Mouse (Mus musculus): ENCODE measurements around the gene Anks3. TPM values are rescaled to one million over a fixed set of nuclear protein-coding genes. Genes with fewer than 3 reads are reported as not detected.

The Anks3 gene
- polyA plus RNA-seq, 1 experiment from 2014 or later: 64.0 TPM

DNA sequence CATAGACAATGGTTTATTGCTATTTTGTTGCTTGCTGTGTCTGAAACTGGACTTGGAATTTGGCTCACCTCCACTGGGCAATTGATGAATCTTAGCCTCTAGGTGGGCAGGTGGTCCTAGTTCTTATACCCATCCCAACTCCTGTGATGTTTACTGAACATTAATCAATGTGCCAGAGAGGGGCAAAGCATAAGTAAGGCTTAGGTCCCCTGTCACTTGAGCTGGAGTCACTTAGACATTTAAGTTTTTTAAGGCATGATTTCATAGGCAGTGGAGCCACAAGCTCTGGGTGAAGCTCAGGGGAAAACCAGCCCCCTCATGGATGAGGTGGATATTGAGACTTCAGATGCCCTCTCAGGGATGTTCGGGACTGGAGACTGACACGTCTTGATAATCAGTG lies 25.5 kb downstream of the Anks3 start, which contains the start of gene Nudt16l1:
Gene Nudt16l1 (plus strand): TSS at position 301 of the 400 bp plus-strand sequence.
- Histone ChIP-seq H3K4me3 (peak within 1 kb of the TSS; percentile 94), H3K9me3 (no peaks in the 10 kb centered on the region), H3K4me1 (replicated peaks) (peaks cover 24% of the 10 kb centered on the region), H3K36me3 (peaks cover 80% of the 10 kb centered on the region), H3K27me3 (no peaks in the 10 kb centered on the region), H3K4me2 (peak within 1 kb of the TSS; percentile 94), H3K27ac (replicated peaks) (peak within 1 kb of the TSS; percentile 90), H3K9ac (peak within 1 kb of the TSS; percentile 96)
- WGBS: 7% methylated on average over 2 of the region's 2 CpGs
- ATAC-seq (ENCODE audit: low read depth): peak; percentile 9; the same call in 1 of the 2 replicates

GRCm38 (mm10) chr16:4937351-4938190 lies 26.4 kb downstream of the Anks3 start:
- no peaks in the 10 kb centered on the region for H3K9me3 ChIP-seq
- no peak for ATAC-seq (ENCODE audit: low read depth)
- peaks cover 24% of the 10 kb centered on the region for H3K4me1 ChIP-seq (replicated peaks)
- whole genome bisulfite sequencing: 94% methylated on average over 8 of the region's 8 CpGs
- no peak overlapping the region for H3K4me2 ChIP-seq
- no peaks in the 10 kb centered on the region for H3K27me3 ChIP-seq
- H3K9ac ChIP-seq: no peak overlapping the region
- H3K4me3 ChIP-seq: no peak overlapping the region
- peaks cover 80% of the 10 kb centered on the region for H3K36me3 ChIP-seq
- H3K27ac ChIP-seq (replicated peaks): no peak overlapping the region

GRCm38 (mm10) chr16:4935931-4936703 lies 27.9 kb downstream of the Anks3 start:
- no peaks in the 10 kb centered on the region for H3K9me3 ChIP-seq

GRCm38 (mm10) chr16:4935430-4935829 lies 28.6 kb downstream of the Anks3 start:
- no peak for ATAC-seq (ENCODE audit: low read depth)
- Histone ChIP-seq H3K27ac (replicated peaks) (no peak overlapping the region), H3K4me2 (no peak overlapping the region), H3K9me3 (no peaks in the 10 kb centered on the region), H3K27me3 (no peaks in the 10 kb centered on the region), H3K4me1 (replicated peaks) (peaks cover 18% of the 10 kb centered on the region), H3K9ac (no peak overlapping the region), H3K36me3 (peaks cover 80% of the 10 kb centered on the region), H3K4me3 (no peak overlapping the region)
- WGBS: 97% methylated on average over 31 of the region's 31 CpGs

More at GRCm38 (mm10) chr16:4935931-4936703, 27.9 kb downstream of the Anks3 start:
- Histone ChIP-seq H3K4me1 (replicated peaks) (peaks cover 24% of the 10 kb centered on the region), H3K27me3 (no peaks in the 10 kb centered on the region), H3K36me3 (peaks cover 80% of the 10 kb centered on the region), H3K9ac (no peak overlapping the region), H3K4me2 (no peak overlapping the region), H3K4me3 (no peak overlapping the region), H3K27ac (replicated peaks) (0 out of 2 replicates have a peak overlapping the region, but pooled peaks have one; percentile 9)
- ATAC-seq (ENCODE audit: low read depth): no peak
- WGBS: 88% methylated on average over 10 of the region's 10 CpGs

DNA sequence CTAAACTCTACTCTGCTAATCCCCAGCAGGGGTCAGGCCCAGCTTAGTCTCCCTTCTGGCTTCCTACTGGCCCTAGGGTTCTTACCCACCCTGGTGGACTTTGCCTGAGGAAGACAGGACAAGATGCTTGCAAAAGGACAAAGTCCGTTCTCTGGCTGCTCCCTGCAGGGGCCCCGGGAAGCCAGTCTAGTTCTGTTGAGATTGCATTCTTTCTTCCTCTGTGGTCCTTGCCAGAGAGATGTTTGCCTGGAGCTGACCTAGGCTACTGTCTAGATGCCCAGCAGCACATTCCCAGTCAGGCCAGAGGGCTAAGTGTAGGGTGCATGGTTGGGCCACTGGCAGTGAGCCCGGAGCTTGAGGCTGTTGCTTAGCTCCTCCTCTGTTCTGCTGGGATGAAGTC lies 31.6 kb downstream of the Anks3 start:
- Histone ChIP-seq H3K36me3 (peaks cover 100% of the 10 kb centered on the region), H3K4me2 (no peak overlapping the region), H3K4me1 (replicated peaks) (no peaks in the 10 kb centered on the region), H3K9ac (no peak overlapping the region), H3K4me3 (no peak overlapping the region), H3K27ac (replicated peaks) (no peak overlapping the region), H3K27me3 (no peaks in the 10 kb centered on the region), H3K9me3 (no peaks in the 10 kb centered on the region)
- 86% methylated on average over 3 of the region's 3 CpGs for WGBS
- no peak for ATAC-seq (ENCODE audit: low read depth)

- no peaks in the 10 kb centered on the region for H3K9me3 ChIP-seq
- no peak overlapping the region for H3K4me2 ChIP-seq
- ATAC-seq (ENCODE audit: low read depth): no peak
- no peaks in the 10 kb centered on the region for H3K27me3 ChIP-seq
- WGBS: 91% methylated on average over 2 of the region's 2 CpGs
- H3K27ac ChIP-seq (replicated peaks): no peak overlapping the region
- peaks cover 100% of the 10 kb centered on the region for H3K36me3 ChIP-seq
- no peaks in the 10 kb centered on the region for H3K4me1 ChIP-seq (replicated peaks)
- H3K4me3 ChIP-seq: no peak overlapping the region
- no peak overlapping the region for H3K9ac ChIP-seq
These were observed 35.5 kb downstream of the Anks3 start for GRCm38 (mm10) chr16:4928474-4928873.

GRCm38 (mm10) chr16:4927967-4928366 lies 36.0 kb downstream of the Anks3 start:
- 96% methylated on average over 7 of the region's 7 CpGs for WGBS
- H3K9me3 ChIP-seq: no peaks in the 10 kb centered on the region
- no peak overlapping the region for H3K4me2 ChIP-seq
- no peak overlapping the region for H3K27ac ChIP-seq (replicated peaks)
- H3K4me1 ChIP-seq (replicated peaks): no peaks in the 10 kb centered on the region
- no peak for ATAC-seq (ENCODE audit: low read depth)
- peaks cover 100% of the 10 kb centered on the region for H3K36me3 ChIP-seq
- H3K9ac ChIP-seq: no peak overlapping the region
- H3K27me3 ChIP-seq: no peaks in the 10 kb centered on the region
- no peak overlapping the region for H3K4me3 ChIP-seq

- no peak overlapping the region for H3K4me3 ChIP-seq
- ATAC-seq (ENCODE audit: low read depth): no peak
These were observed 40.0 kb downstream of the Anks3 start for GRCm38 (mm10) chr16:4923996-4924395.

DNA sequence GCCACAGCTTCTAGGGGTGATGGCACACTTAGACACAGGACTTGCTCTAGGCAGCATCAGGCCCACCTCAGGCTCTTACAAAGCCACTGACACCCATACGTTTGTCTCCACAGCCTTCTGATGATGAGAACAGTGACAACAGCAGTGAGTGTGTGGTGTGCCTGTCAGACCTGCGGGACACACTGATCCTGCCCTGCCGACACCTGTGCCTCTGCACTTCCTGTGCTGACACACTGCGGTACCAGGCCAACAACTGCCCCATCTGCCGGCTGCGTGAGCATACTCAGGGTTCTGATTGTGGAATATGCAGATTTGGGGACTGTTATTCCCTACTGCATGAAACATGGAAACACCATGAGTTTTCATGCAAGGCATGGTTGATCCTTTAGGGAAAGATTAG lies 41.5 kb downstream of the Anks3 start:
- WGBS: 95% methylated on average over 6 of the region's 6 CpGs
- H3K27me3 ChIP-seq: no peaks in the 10 kb centered on the region
- peaks cover 92% of the 10 kb centered on the region for H3K36me3 ChIP-seq
- H3K27ac ChIP-seq (replicated peaks): no peak overlapping the region
- no peaks in the 10 kb centered on the region for H3K4me1 ChIP-seq (replicated peaks)
- no peak overlapping the region for H3K4me2 ChIP-seq
- H3K9ac ChIP-seq: no peak overlapping the region
- no peaks in the 10 kb centered on the region for H3K9me3 ChIP-seq
- ATAC-seq (ENCODE audit: low read depth): no peak
- H3K4me3 ChIP-seq: no peak overlapping the region

More at GRCm38 (mm10) chr16:4923996-4924395, 40.0 kb downstream of the Anks3 start:
- 95% methylated on average over 5 of the region's 5 CpGs for WGBS
- H3K4me2 ChIP-seq: no peak overlapping the region
- peaks cover 93% of the 10 kb centered on the region for H3K36me3 ChIP-seq
- no peaks in the 10 kb centered on the region for H3K9me3 ChIP-seq
- no peaks in the 10 kb centered on the region for H3K27me3 ChIP-seq
- no peak overlapping the region for H3K9ac ChIP-seq
- no peaks in the 10 kb centered on the region for H3K4me1 ChIP-seq (replicated peaks)
- H3K27ac ChIP-seq (replicated peaks): no peak overlapping the region

DNA sequence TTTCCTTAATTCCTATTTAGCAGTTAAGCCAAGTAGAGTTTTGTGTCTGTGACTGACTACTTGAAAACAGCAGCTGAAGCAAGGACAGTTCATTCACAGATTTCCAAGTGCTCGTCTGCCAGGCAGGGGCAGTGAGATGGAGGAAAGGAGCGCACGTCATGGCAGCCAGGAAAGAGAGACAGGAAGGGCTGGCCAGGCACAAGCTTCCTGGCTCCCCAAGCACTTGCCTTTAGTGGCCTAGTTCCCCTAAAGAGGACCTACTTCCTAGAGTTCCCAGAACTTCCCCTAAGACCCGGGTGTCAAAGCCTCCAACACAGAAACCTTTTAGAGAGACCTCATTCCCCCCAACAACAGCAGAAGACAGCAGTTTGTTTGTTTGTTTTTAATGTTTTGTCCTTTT lies 43.4 kb downstream of the Anks3 start:
- H3K4me2 ChIP-seq: no peak overlapping the region
- ATAC-seq (ENCODE audit: low read depth): no peak

GRCm38 (mm10) chr16:4916608-4917007 lies 47.4 kb downstream of the Anks3 start:
- Histone ChIP-seq H3K27ac (replicated peaks) (no peak overlapping the region), H3K4me1 (replicated peaks) (peaks cover 5% of the 10 kb centered on the region), H3K36me3 (peaks cover 86% of the 10 kb centered on the region), H3K9me3 (no peaks in the 10 kb centered on the region), H3K4me3 (no peak overlapping the region), H3K4me2 (no peak overlapping the region), H3K9ac (no peak overlapping the region), H3K27me3 (no peaks in the 10 kb centered on the region)
- ATAC-seq (ENCODE audit: low read depth): no peak
- WGBS: 81% methylated on average over 2 of the region's 2 CpGs

More for the DNA sequence above, 43.4 kb downstream of the Anks3 start:
- no peaks in the 10 kb centered on the region for H3K9me3 ChIP-seq
- no peaks in the 10 kb centered on the region for H3K27me3 ChIP-seq
- peak overlapping the region; percentile 13; the same call in 1 of the 2 replicates for H3K27ac ChIP-seq (replicated peaks)
- no peak overlapping the region for H3K9ac ChIP-seq
- no peaks in the 10 kb centered on the region for H3K4me1 ChIP-seq (replicated peaks)
- H3K4me3 ChIP-seq: no peak overlapping the region
- 81% methylated on average over 4 of the region's 4 CpGs for WGBS
- peaks cover 91% of the 10 kb centered on the region for H3K36me3 ChIP-seq

DNA sequence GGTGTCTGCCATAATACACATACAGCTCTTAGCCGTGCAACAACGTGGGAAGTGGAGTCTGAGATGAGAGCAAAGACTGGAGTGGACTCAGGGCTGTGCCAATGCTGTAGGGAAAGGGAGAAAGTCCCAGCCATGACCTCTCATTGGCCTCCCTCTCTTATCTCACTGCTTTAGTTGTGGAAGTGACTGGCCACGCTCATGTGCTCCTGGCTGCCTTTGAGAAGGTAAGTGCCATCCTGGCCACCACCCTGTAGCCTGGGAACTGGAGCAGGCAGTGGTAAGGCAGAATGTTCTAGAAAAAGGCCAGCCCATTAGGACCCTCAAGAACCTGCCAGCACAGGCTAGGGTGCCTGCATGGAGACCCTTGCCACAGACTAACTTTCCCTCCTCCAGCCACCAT lies 48.1 kb downstream of the Anks3 start:
- H3K4me3 ChIP-seq: no peak overlapping the region
- no peak overlapping the region for H3K4me2 ChIP-seq
- H3K4me1 ChIP-seq (replicated peaks): peaks cover 5% of the 10 kb centered on the region
- H3K27ac ChIP-seq (replicated peaks): no peak overlapping the region
- 94% methylated on average over 3 of the region's 3 CpGs for WGBS
- peaks cover 92% of the 10 kb centered on the region for H3K36me3 ChIP-seq
- no peak for ATAC-seq (ENCODE audit: low read depth)
- no peaks in the 10 kb centered on the region for H3K9me3 ChIP-seq
- H3K27me3 ChIP-seq: no peaks in the 10 kb centered on the region
- H3K9ac ChIP-seq: no peak overlapping the region
